Mouse (Mus musculus): ENCODE measurements around the gene Nadsyn1. TPM values are rescaled to one million over a fixed set of nuclear protein-coding genes. Genes with fewer than 3 reads are reported as not detected.

Nadsyn1 gene
- polyA plus RNA-seq (2012; rRNA removed) = 10.8 and 12.5 TPM in 2 replicates

DNA sequence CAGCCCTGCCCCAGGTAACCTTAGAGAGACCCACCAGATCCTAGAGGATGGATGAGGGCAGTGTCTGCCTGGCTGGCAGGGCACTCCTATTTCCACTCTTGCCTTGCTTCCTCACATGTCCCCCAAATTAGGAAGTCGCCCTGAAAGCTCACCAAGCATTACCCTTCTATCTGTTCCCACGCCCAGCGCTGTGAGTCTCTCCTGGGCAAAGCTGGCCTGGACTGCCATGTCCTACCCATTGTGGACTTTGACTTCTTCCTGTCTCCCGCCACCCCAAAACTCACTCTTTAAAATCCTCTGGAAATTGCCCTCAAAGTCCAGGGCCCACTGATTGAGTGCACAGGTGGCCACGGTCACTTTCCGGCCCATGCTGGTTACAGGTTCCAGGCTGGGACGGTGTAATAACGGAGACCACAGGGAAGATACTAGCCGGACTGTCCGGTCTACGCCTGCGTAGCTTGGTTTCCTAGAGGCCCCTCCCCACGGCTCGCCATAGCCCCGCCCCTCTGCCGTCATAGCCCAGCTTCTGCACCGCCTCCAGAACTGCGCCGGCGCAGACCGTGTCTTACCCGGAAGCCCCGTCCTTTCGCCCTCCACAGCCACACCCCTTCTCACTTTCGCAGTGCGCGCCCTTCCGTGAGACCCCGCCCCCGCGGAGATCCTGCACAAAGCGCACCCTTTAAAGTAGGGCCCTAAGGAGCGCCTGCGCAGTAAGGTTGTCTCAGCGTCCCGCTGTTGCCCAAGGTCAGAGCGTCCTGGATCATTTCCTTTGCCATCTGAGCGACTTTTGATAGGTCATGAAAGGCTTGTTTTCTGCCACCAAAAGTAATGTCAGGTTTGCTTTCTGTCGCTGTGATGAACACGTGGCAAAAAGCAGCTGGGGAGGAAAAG, at the start of gene Nadsyn1, which contains the start of gene Dhcr7:
Gene Nadsyn1 (minus strand): TSS at position 475 of the 891 bp plus-strand sequence.
Gene Dhcr7 (plus strand): TSS at position 771 of the 891 bp plus-strand sequence.
- Histone ChIP-seq H3K4me1 (ENCODE audit: control insufficient read depth, insufficient read depth, low read length) (peaks cover 7% of the 10 kb centered on the region; the same call in 1 of the 2 replicates), H3K27ac (ENCODE audit: insufficient read depth, low read length) (peak within 1 kb of the TSS; percentile 48; the same call in 1 of the 2 replicates), H3K27me3 (ENCODE audit: control insufficient read depth, insufficient read depth, low read length) (no peaks in the 10 kb centered on the region), H3K4me3 (replicated peaks; ENCODE audit: insufficient read depth, low read depth, low read length) (peak within 1 kb of the TSS; percentile 85)
- peak; percentile 99 for DNase-seq
- WGBS = under 1% methylated on average over 40 of the region's 40 CpGs
- TF ChIP-seq CTCF (IDR thresholded peaks at IDR 0.05; ENCODE audit: borderline replicate concordance, insufficient read depth, low read depth, low read length) (no peak), POLR2A (IDR thresholded peaks at IDR 0.05; ENCODE audit: borderline replicate concordance, insufficient read depth, low read length) (peak; percentile 85; the same call in 1 of the 2 replicates)

DNA sequence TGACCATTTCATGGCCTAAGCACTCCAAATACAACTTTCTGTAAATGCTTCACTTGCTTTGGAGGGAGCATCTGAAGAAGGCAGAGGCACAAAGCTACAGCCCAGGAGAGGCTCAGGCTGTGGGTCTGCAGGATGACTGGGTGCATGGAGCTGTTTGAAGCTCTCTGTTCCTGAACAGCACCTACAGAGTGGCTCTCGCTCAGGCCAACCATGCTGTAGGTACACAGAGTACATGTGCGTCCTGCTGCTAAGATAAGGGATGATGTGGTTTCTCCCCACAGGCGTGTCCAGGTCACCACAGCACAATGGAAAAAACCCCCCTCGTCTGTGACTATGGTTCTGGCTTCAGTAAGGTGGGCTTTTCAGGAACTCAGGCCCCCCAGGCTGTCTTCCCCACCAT, 46.2 kb upstream of the Nadsyn1 start:
- DNase-seq = no peak
- WGBS = 78% methylated on average over 4 of the region's 4 CpGs
- Histone ChIP-seq H3K27ac (ENCODE audit: insufficient read depth, low read length) (no peak overlapping the region), H3K27me3 (ENCODE audit: control insufficient read depth, insufficient read depth, low read length) (no peaks in the 10 kb centered on the region), H3K4me3 (replicated peaks; ENCODE audit: insufficient read depth, low read depth, low read length) (no peak overlapping the region), H3K4me1 (ENCODE audit: control insufficient read depth, insufficient read depth, low read length) (no peaks in the 10 kb centered on the region)
- TF ChIP-seq POLR2A (IDR thresholded peaks at IDR 0.05; ENCODE audit: borderline replicate concordance, insufficient read depth, low read length) (no peak), CTCF (IDR thresholded peaks at IDR 0.05; ENCODE audit: borderline replicate concordance, insufficient read depth, low read depth, low read length) (no peak)

DNA sequence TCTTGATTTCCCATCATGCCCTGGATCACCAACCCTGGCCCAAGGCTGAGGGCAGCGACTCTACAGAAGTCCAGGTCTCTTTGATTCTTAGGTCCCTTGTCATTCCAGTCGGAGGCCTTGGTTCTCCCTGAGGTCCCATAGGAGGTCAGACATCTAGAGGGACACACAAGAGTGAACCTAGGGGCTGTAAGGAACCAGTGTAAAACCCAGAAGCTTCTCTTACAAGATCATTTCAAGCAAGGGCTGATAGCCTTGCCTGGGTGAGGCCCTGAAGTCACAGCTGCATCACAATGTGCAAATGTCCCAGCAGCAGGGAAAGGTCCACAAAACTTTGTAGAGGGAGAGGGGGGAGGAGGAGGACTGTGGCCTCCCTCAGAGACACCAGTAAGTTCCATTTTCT, 43.9 kb upstream of the Nadsyn1 start, which contains the start of gene Gm498:
Gene Gm498 (plus strand): TSS at position 301 of the 400 bp plus-strand sequence.
- 84% methylated on average over 2 of the region's 2 CpGs for WGBS
- TF ChIP-seq CTCF (IDR thresholded peaks at IDR 0.05; ENCODE audit: borderline replicate concordance, insufficient read depth, low read depth, low read length) (no peak), POLR2A (IDR thresholded peaks at IDR 0.05; ENCODE audit: borderline replicate concordance, insufficient read depth, low read length) (no peak)
- DNase-seq = no peak

DNA sequence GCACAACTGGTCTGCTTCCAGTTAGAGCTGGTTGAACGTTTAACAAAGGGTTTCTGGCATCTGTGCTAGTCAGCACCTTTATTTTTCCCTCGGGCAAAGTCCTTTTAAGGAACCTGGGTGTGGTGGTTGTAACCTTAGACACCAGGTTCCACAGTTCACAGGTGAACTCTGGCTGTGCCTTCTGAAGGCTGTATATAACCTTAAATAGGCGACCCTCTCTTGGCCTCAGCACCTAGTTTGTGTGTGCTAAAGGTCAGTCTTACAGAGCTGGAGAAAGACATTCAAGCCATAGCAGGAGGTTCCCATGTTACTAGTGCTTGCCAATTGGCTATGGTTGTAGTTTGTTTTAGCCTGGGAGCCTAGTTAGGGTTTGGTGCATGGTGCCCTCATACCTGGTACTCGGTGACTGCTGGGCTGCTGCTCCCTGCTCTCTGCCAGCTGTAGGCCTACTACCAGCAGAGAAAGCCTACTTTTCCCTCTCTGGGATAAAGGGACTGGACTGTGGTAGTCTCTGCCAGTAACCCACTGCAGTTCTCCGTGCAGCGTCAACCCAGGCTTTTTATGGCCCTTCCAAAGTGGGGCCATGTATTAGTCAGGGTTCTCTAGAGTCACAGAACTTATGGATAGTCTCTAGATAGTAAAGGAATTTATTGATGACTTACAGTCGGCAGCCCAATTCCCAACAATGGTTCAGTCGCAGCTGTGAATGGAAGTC, 26.3 kb upstream of the Nadsyn1 start:
- Histone ChIP-seq H3K4me3 (replicated peaks; ENCODE audit: insufficient read depth, low read depth, low read length) (no peak overlapping the region), H3K27ac (ENCODE audit: insufficient read depth, low read length) (no peak overlapping the region), H3K4me1 (ENCODE audit: control insufficient read depth, insufficient read depth, low read length) (no peaks in the 10 kb centered on the region), H3K27me3 (ENCODE audit: control insufficient read depth, insufficient read depth, low read length) (no peaks in the 10 kb centered on the region)
- DNase-seq = no peak
- TF ChIP-seq CTCF (IDR thresholded peaks at IDR 0.05; ENCODE audit: borderline replicate concordance, insufficient read depth, low read depth, low read length) = no peak
- no peak for TF ChIP-seq POLR2A (IDR thresholded peaks at IDR 0.05; ENCODE audit: borderline replicate concordance, insufficient read depth, low read length)
- WGBS = 95% methylated on average over 7 of the region's 8 CpGs

More for the DNA sequence above, 43.9 kb upstream of the Nadsyn1 start, which contains the start of gene Gm498:
- H3K27ac ChIP-seq (ENCODE audit: insufficient read depth, low read length) = no peak within 1 kb of the TSS
- H3K4me3 ChIP-seq (replicated peaks; ENCODE audit: insufficient read depth, low read depth, low read length) = no peak within 1 kb of the TSS
- H3K27me3 ChIP-seq (ENCODE audit: control insufficient read depth, insufficient read depth, low read length) = no peaks in the 10 kb centered on the region
- no peaks in the 10 kb centered on the region for H3K4me1 ChIP-seq (ENCODE audit: control insufficient read depth, insufficient read depth, low read length)

DNA sequence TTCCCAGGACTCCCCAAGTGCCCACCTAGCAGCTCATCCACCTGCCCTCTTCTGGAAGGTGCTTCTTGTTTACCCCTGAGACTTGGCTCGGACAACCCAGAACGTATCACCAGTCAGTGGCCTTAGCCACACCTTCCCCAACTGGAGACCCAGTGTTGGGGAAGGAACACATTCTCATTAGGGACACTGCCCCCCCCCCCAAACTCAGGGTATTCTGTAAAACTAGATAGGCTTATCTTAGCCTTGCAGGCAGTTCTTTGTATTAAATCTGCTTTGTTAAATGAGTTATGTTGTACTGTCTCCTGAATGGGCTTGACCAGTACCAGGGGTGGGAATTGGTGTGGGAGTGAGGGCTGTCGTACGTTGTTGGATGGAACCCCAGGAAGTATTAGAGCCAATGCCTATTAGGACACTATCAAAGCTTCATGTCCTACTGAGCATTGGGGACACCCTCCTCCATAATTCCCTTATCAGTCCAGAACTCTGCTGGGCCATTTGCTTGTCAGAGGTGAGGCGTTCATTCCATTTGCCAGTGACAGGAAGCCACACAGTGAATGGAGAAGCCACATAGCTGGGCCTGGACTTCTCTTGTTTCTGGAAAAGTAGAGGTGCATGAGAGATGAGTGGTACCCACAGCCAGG, 25.6 kb upstream of the Nadsyn1 start:
- no peak for TF ChIP-seq POLR2A (IDR thresholded peaks at IDR 0.05; ENCODE audit: borderline replicate concordance, insufficient read depth, low read length)
- TF ChIP-seq CTCF (IDR thresholded peaks at IDR 0.05; ENCODE audit: borderline replicate concordance, insufficient read depth, low read depth, low read length) = no peak
- Histone ChIP-seq H3K4me3 (replicated peaks; ENCODE audit: insufficient read depth, low read depth, low read length) (no peak overlapping the region), H3K4me1 (ENCODE audit: control insufficient read depth, insufficient read depth, low read length) (no peaks in the 10 kb centered on the region), H3K27ac (ENCODE audit: insufficient read depth, low read length) (no peak overlapping the region), H3K27me3 (ENCODE audit: control insufficient read depth, insufficient read depth, low read length) (no peaks in the 10 kb centered on the region)
- WGBS = 93% methylated on average over 5 of the region's 5 CpGs
- no peak for DNase-seq

DNA sequence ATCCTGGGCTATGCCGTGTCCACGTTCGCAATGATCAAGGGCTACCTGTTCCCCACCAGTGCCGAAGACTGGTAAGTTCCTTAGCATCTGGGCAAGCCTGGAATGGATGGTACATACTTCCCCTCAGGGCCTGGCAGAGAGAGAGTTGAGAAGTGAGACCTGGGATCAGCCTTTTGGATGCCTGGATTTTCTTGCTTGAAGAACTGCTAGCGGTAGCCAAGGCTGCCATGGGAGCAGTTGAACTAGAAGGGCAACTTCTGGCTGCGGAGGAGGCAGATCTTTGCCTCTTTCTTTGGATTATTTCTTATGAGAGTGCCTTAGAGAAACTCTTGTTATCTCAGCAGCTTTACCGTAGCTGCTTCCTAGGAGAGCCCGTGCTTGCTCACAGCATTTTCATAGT, 18.7 kb upstream of the Nadsyn1 start:
- WGBS = 97% methylated on average over 8 of the region's 8 CpGs

DNA sequence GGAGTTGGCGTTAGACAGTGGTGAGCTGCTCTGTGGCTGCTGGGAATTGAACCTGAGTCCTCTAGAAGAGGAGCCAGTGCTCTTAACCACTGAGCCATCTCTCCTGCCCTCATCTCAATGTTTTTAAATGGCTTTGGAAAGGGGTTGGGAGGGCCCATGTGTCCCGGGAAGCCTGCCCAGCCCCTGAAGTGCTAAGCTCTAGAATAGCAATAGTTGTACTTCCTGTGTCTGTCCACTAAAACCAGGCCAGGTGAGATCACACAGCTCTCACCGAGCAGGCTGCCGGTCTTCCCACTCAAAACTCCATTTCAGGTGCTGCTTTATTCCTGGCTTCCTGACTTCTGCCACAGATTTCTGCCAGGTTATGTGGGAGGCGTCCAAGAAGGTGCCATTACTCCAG, 17.5 kb upstream of the Nadsyn1 start:
- H3K27ac ChIP-seq (ENCODE audit: insufficient read depth, low read length) = no peak overlapping the region
- WGBS = 55% methylated on average over 5 of the region's 5 CpGs
- no peak overlapping the region for H3K4me3 ChIP-seq (replicated peaks; ENCODE audit: insufficient read depth, low read depth, low read length)
- peaks cover 5% of the 10 kb centered on the region for H3K4me1 ChIP-seq (ENCODE audit: control insufficient read depth, insufficient read depth, low read length)
- no peaks in the 10 kb centered on the region for H3K27me3 ChIP-seq (ENCODE audit: control insufficient read depth, insufficient read depth, low read length)
- TF ChIP-seq CTCF (IDR thresholded peaks at IDR 0.05; ENCODE audit: borderline replicate concordance, insufficient read depth, low read depth, low read length) = no peak
- no peak for TF ChIP-seq POLR2A (IDR thresholded peaks at IDR 0.05; ENCODE audit: borderline replicate concordance, insufficient read depth, low read length)
- DNase-seq = peak; percentile 31 to 60

More for the DNA sequence above, 18.7 kb upstream of the Nadsyn1 start:
- no peak for DNase-seq
- Histone ChIP-seq H3K4me1 (ENCODE audit: control insufficient read depth, insufficient read depth, low read length) (no peaks in the 10 kb centered on the region; the same call in 1 of the 2 replicates), H3K27ac (ENCODE audit: insufficient read depth, low read length) (no peak overlapping the region), H3K27me3 (ENCODE audit: control insufficient read depth, insufficient read depth, low read length) (no peaks in the 10 kb centered on the region), H3K4me3 (replicated peaks; ENCODE audit: insufficient read depth, low read depth, low read length) (no peak overlapping the region)
- TF ChIP-seq POLR2A (IDR thresholded peaks at IDR 0.05; ENCODE audit: borderline replicate concordance, insufficient read depth, low read length) (no peak), CTCF (IDR thresholded peaks at IDR 0.05; ENCODE audit: borderline replicate concordance, insufficient read depth, low read depth, low read length) (no peak)
